Mouse (Mus musculus): Measurements from ENCODE around the gene Tmem178. TPM values are rescaled to one million over a fixed set of nuclear protein-coding genes. Genes with fewer than 3 reads are reported as not detected.

The Tmem178 gene
- 1.8 and 2.0 TPM in 2 replicates for polyA plus RNA-seq (2015; fragmentation: Nextera tagmentation; extraction: Ambion mirVana)

DNA sequence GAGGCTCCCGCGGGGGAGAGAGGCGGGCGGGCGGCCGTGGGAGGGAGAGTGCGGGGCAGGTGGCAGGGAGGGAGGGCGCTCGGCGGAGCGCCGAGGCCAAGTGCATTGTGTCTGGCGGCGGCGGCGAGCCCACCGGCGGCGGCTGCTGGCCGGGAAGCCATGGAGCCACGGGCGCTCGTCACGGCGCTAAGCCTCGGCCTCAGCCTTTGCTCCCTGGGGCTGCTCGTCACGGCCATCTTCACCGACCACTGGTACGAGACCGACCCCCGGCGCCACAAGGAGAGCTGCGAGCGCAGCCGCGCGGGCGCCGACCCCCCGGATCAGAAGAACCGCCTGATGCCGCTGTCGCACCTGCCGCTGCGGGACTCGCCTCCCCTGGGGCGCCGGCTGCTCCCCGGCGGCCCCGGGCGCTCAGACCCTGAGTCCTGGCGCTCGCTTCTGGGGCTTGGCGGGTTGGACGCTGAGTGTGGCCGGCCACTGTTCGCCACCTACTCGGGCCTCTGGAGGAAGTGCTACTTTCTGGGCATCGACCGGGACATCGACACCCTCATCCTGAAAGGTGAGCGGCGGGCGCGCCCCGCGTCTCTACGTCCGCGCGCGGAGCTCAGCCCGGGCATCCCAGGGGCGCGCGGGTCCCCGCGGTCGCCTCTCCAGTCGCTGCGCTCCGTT, at the start of gene Tmem178:
TSS of gene Tmem178 (plus strand) at position 103 of the 669 bp plus-strand sequence.
- Histone ChIP-seq H3K27ac (replicated peaks) (no peak within 1 kb of the TSS), H3K4me1 (replicated peaks; ENCODE audit: control insufficient read depth, insufficient read depth) (no peaks in the 10 kb centered on the region), H3K27me3 (ENCODE audit: control insufficient read depth, insufficient read depth, low read length) (no peaks in the 10 kb centered on the region), H3K4me2 (replicated peaks; ENCODE audit: low read depth) (peak within 1 kb of the TSS; percentile 99), H3K4me3 (ENCODE audit: low read depth, low read length) (peak within 1 kb of the TSS; percentile 64), H3K36me3 (ENCODE audit: control insufficient read depth, insufficient read depth, low read length) (no peaks in the 10 kb centered on the region), H3K9ac (ENCODE audit: low read length) (peak within 1 kb of the TSS; percentile 55), H3K9me3 (ENCODE audit: control insufficient read depth, low read length) (no peaks in the 10 kb centered on the region)
- ATAC-seq (ENCODE audit: low FRiP score, low TSS enrichment), result peak; percentile 49; the same call in 1 of the 2 replicates
- no peak for TF ChIP-seq CTCF (IDR thresholded peaks at IDR 0.05; ENCODE audit: low read depth)
- no peak for TF ChIP-seq EP300 (optimal IDR thresholded peaks at IDR 0.05)
- WGBS, result under 1% methylated on average over 56 of the region's 84 CpGs
- DNase-seq (ENCODE audit: low spot score), result peak; percentile 31

DNA sequence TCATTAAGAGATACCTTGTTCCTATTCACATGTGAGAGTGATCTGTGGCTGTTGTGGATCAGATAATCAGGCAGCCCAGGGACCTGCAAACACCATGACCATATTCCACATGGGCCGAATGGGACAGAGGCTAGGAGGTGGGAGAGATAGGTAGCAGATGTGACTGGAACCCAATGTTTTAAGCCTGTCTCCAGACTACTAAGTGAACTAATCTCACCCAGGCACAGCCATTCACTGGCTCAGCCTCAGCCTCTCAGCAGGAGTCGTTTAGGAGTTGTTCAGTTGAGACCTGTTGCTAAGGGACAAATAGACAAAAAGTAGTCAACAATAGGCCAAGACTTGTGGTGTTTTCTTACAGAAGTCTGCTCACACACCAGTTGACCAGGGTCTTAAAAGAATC, 48.0 kb upstream of the Tmem178 start:
- no peak overlapping the region for H3K4me2 ChIP-seq (replicated peaks; ENCODE audit: low read depth)
- TF ChIP-seq CTCF (IDR thresholded peaks at IDR 0.05; ENCODE audit: low read depth), result no peak
- no peak for TF ChIP-seq EP300 (optimal IDR thresholded peaks at IDR 0.05)

DNA sequence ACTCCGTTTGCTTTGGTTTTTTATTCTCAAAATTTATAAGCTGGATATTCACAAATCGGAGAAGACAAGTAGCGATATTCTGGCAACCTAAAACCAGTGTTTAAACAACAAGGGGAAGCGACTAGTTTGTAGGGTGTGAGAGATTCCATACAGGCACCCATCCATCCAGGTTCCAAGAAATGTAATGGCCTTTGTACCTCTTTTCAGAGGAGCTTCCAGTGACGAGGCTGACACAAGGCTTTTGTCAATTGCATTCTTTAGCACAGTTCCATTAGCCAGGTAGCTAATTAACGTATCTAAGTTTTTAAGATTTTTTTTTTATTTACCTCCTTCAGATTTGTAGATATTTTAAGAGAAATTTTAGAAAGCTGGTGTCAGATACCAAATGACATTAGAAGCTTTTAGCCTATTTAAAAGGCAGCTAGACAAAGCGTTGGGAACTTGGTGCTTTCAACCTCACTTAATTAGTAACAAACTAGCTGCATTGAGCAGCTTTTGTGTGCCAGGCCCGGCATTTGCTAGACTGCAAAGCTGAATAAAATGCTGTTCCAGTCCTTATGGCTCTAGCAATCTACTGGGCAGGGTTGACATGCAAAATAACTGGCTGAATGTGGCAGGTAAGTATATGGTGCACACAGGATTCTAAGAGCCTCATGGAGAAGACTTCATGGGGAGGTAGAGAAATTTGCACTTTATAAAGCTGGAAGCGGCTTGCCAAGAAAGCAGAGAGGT, 46.6 kb upstream of the Tmem178 start:
- no peak for DNase-seq (ENCODE audit: low spot score)
- Histone ChIP-seq H3K4me1 (replicated peaks; ENCODE audit: control insufficient read depth, insufficient read depth) (peaks cover 4% of the 10 kb centered on the region), H3K4me3 (ENCODE audit: low read depth, low read length) (no peak overlapping the region), H3K27ac (replicated peaks) (no peak overlapping the region), H3K9me3 (ENCODE audit: control insufficient read depth, low read length) (no peaks in the 10 kb centered on the region), H3K4me2 (replicated peaks; ENCODE audit: low read depth) (no peak overlapping the region), H3K36me3 (ENCODE audit: control insufficient read depth, insufficient read depth, low read length) (no peaks in the 10 kb centered on the region), H3K27me3 (ENCODE audit: control insufficient read depth, insufficient read depth, low read length) (no peaks in the 10 kb centered on the region), H3K9ac (ENCODE audit: low read length) (no peak overlapping the region)
- no peak for ATAC-seq (ENCODE audit: low FRiP score, low TSS enrichment)
- WGBS, result 85% methylated on average over 9 of the region's 9 CpGs
- no peak for TF ChIP-seq CTCF (IDR thresholded peaks at IDR 0.05; ENCODE audit: low read depth)
- no peak for TF ChIP-seq EP300 (optimal IDR thresholded peaks at IDR 0.05)

More for the DNA sequence above, 48.0 kb upstream of the Tmem178 start:
- H3K27ac ChIP-seq (replicated peaks), result no peak overlapping the region
- no peaks in the 10 kb centered on the region for H3K27me3 ChIP-seq (ENCODE audit: control insufficient read depth, insufficient read depth, low read length)
- no peak overlapping the region for H3K9ac ChIP-seq (ENCODE audit: low read length)
- ATAC-seq (ENCODE audit: low FRiP score, low TSS enrichment), result no peak
- WGBS, result 72% methylated on average over 2 of the region's 2 CpGs
- peaks cover 4% of the 10 kb centered on the region for H3K4me1 ChIP-seq (replicated peaks; ENCODE audit: control insufficient read depth, insufficient read depth)
- no peak overlapping the region for H3K4me3 ChIP-seq (ENCODE audit: low read depth, low read length)
- H3K9me3 ChIP-seq (ENCODE audit: control insufficient read depth, low read length), result no peaks in the 10 kb centered on the region
- H3K36me3 ChIP-seq (ENCODE audit: control insufficient read depth, insufficient read depth, low read length), result no peaks in the 10 kb centered on the region
- no peak for DNase-seq (ENCODE audit: low spot score)

DNA sequence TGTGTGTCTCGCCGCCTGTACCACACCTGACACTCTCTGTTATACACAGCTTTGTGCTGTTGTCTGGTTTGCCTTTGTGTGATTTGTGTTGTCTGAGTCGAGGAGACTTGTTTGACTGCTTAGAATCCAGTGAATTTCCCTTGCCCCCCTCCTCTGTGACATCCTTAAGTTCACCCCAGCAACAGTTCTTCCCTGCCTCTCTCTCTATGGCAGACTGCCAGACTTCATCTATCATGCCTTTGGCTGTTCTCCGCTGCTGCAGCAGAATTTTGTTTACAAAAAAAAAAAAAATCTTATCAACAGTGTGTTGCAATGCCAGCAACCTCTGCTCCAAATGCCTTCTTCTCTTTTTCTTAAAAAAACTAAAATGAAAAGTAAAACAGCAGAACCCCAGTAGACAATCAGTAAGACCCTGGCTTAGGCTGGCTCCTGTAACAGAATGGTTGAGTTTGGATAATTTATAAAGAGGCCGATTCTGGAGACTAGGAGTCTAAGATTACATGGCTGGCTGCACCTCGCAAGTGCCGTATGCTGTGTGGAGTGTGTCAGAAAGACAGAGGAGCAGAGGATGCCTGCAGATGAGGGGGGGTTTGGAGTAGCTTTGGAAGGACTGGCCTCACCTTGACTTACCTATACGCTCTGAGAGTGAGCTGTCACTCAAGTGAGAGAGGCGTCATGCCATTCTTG, 44.8 kb upstream of the Tmem178 start:
- TF ChIP-seq EP300 (optimal IDR thresholded peaks at IDR 0.05) (no peak), CTCF (IDR thresholded peaks at IDR 0.05; ENCODE audit: low read depth) (no peak)
- H3K9me3 ChIP-seq (ENCODE audit: control insufficient read depth, low read length), result no peaks in the 10 kb centered on the region
- DNase-seq (ENCODE audit: low spot score) (peak; percentile 27), ATAC-seq (ENCODE audit: low FRiP score, low TSS enrichment) (peak; percentile 45; the same call in 1 of the 2 replicates)
- H3K36me3 ChIP-seq (ENCODE audit: control insufficient read depth, insufficient read depth, low read length), result no peaks in the 10 kb centered on the region
- no peak overlapping the region for H3K4me3 ChIP-seq (ENCODE audit: low read depth, low read length)
- H3K27me3 ChIP-seq (ENCODE audit: control insufficient read depth, insufficient read depth, low read length), result no peaks in the 10 kb centered on the region
- H3K9ac ChIP-seq (ENCODE audit: low read length), result no peak overlapping the region
- 25% methylated on average over 9 of the region's 9 CpGs for WGBS
- H3K4me1 ChIP-seq (replicated peaks; ENCODE audit: control insufficient read depth, insufficient read depth), result peaks cover 4% of the 10 kb centered on the region
- peak overlapping the region; percentile 11; the same call in 1 of the 2 replicates for H3K4me2 ChIP-seq (replicated peaks; ENCODE audit: low read depth)
- peak overlapping the region; percentile 24; the same call in 1 of the 2 replicates for H3K27ac ChIP-seq (replicated peaks)

DNA sequence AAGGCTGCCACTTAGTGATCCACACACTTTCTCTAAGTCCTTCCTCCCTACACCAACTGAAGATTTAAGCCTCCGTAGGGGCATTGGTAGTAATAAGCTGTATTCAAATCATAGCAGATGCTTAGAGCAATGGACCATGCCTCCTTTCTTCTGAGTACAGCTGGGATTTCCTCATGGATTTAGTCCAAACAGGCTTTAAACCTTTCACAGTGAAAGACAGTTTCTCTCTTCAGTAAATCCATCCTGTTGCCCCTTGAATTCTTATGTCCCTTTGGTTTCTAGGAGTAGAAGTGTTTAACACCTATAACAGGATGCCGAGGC, 44.3 kb upstream of the Tmem178 start:
- ATAC-seq (ENCODE audit: low FRiP score, low TSS enrichment) (no peak), DNase-seq (ENCODE audit: low spot score) (no peak)
- H3K4me1 ChIP-seq (replicated peaks; ENCODE audit: control insufficient read depth, insufficient read depth), result peaks cover 4% of the 10 kb centered on the region
- H3K27me3 ChIP-seq (ENCODE audit: control insufficient read depth, insufficient read depth, low read length), result no peaks in the 10 kb centered on the region
- H3K9ac ChIP-seq (ENCODE audit: low read length), result no peak overlapping the region
- TF ChIP-seq CTCF (IDR thresholded peaks at IDR 0.05; ENCODE audit: low read depth), result no peak
- no peak for TF ChIP-seq EP300 (optimal IDR thresholded peaks at IDR 0.05)
- H3K27ac ChIP-seq (replicated peaks), result peak overlapping the region; percentile 24; the same call in 1 of the 2 replicates
- 60% methylated on average over 2 of the region's 2 CpGs for WGBS
- H3K4me2 ChIP-seq (replicated peaks; ENCODE audit: low read depth), result no peak overlapping the region
- H3K4me3 ChIP-seq (ENCODE audit: low read depth, low read length), result no peak overlapping the region
- no peaks in the 10 kb centered on the region for H3K36me3 ChIP-seq (ENCODE audit: control insufficient read depth, insufficient read depth, low read length)
- no peaks in the 10 kb centered on the region for H3K9me3 ChIP-seq (ENCODE audit: control insufficient read depth, low read length)
